Mouse (Mus musculus) liver, adult 2 months (tissue): ENCODE measurements around the gene Sufu.

Source experiments
- CTCF ChIP-seq: fragments of 200-500 bp; IDR thresholded peaks from 2 replicates; pipeline ENCODE4 v1.5.1; 2011; ENCODE audit warnings: low read depth, low read length, control low read depth
- POLR2A ChIP-seq: fragments of 200-500 bp; IDR thresholded peaks from 2 replicates; pipeline ENCODE4 v1.6.1; 2011; ENCODE audit warnings: low read length, control low read depth; ENCODE audit not compliant: insufficient read depth; ENCODE audit errors: extremely low read depth

DNA sequence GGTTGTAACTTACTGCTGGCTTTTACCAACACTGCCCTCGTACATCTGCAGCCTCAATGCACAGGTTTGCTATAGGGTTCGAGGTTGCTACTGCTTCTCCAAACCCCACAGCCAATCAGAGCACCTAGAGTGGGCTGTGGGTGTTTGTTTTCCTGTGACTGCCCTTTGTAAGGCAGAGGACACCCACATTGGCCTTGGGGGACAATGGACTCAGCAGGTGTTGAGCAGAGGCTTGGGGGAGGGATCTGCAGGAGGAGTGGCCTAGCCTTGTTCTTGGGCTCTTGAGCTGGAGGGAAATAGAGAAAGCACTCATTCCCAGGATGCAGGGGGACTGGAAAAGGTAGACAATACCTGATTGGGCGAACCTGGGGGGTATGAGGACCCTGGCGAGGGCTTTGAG lies 38.3 kb upstream of the Sufu start:
- TF ChIP-seq CTCF, result no peak
- TF ChIP-seq POLR2A, result no peak
